Mouse (Mus musculus) testis, postnatal 14 days (tissue): ENCODE data around the gene Gm19684.
"Not testable (repeated sequence)": the region's sequence is repeated elsewhere in the genome, so short reads cannot be mapped to it uniquely, and the experiment has no call there.

ENCODE experiments used
- DNase-seq: peaks from one replicate; pipeline ENCODE4 v3.0.0; 2021; ENCODE audit warnings: low spot score

Gene Gm19684

GRCm38 (mm10) chr17:36121352-36122020, at the start of gene Gm19684:
Gene Gm19684 (plus strand): TSS chr17:36121678.
- not testable (repeated sequence) for DNase-seq

- not testable (repeated sequence) for DNase-seq
Observed at GRCm38 (mm10) chr17:36081901-36082300, 39.6 kb upstream of the Gm19684 start.

- not testable (repeated sequence) for DNase-seq
Observed at GRCm38 (mm10) chr17:36082519-36083232, 38.8 kb upstream of the Gm19684 start.

GRCm38 (mm10) chr17:36083266-36083869, 38.1 kb upstream of the Gm19684 start:
- DNase-seq: no peak

GRCm38 (mm10) chr17:36083870-36084451, 37.5 kb upstream of the Gm19684 start:
- no peak for DNase-seq

- not testable (repeated sequence) for DNase-seq
Observed at GRCm38 (mm10) chr17:36085976-36086375, 35.5 kb upstream of the Gm19684 start.

GRCm38 (mm10) chr17:36091933-36092332, 29.5 kb upstream of the Gm19684 start:
- not testable (repeated sequence) for DNase-seq

GRCm38 (mm10) chr17:36092520-36092919, 29.0 kb upstream of the Gm19684 start:
- not testable (repeated sequence) for DNase-seq

GRCm38 (mm10) chr17:36093936-36094335, 27.5 kb upstream of the Gm19684 start:
- DNase-seq: no peak

- DNase-seq: not testable (repeated sequence)
Observed at GRCm38 (mm10) chr17:36099603-36100002, 21.9 kb upstream of the Gm19684 start.

- DNase-seq: not testable (repeated sequence)
Observed at GRCm38 (mm10) chr17:36102091-36102490, 19.4 kb upstream of the Gm19684 start.

GRCm38 (mm10) chr17:36110129-36110528, 11.3 kb upstream of the Gm19684 start:
- DNase-seq: not testable (repeated sequence)

- DNase-seq: not testable (repeated sequence)
Observed at GRCm38 (mm10) chr17:36110641-36111509, 10.6 kb upstream of the Gm19684 start.

- not testable (repeated sequence) for DNase-seq
Observed at GRCm38 (mm10) chr17:36111510-36111868, 10.0 kb upstream of the Gm19684 start.

GRCm38 (mm10) chr17:36113979-36114593, 7.4 kb upstream of the Gm19684 start:
- DNase-seq: not testable (repeated sequence)

GRCm38 (mm10) chr17:36116545-36116944, 4.9 kb upstream of the Gm19684 start:
- not testable (repeated sequence) for DNase-seq

GRCm38 (mm10) chr17:36120839-36121238, 639 bp upstream of the Gm19684 start:
- not testable (repeated sequence) for DNase-seq

GRCm38 (mm10) chr17:36124111-36124510, 2.6 kb downstream of the Gm19684 start:
- DNase-seq: not testable (repeated sequence)

GRCm38 (mm10) chr17:36128525-36128924, 7.0 kb downstream of the Gm19684 start:
- not testable (repeated sequence) for DNase-seq

GRCm38 (mm10) chr17:36128968-36129817, 7.7 kb downstream of the Gm19684 start, which contains the start of gene Gm7030:
Gene Gm7030 (minus strand): TSS chr17:36129425.
- not testable (repeated sequence) for DNase-seq
